In the genomic region with DNA sequence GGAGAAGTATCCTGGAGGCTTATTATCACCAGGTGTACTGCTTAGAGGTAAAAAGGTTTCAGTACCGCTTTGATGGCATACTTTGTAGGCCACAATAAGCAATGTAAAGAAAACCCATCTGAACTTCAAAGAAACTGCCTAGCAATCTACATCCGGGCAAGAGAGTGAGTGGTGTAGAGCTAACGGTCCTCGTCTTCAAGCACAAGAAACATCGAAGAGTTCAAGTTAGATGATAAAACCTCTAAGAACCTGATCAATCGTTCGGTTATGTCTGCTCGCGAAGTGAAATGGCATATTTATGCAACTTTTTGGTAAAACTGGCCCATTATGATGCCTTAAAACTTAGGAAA, we compare ENCODE assay signal across 8 mouse cellular contexts. TPM values are rescaled to one million over a fixed set of nuclear protein-coding genes. Genes with fewer than 3 reads are reported as not detected.
DNase-seq lines count a peak whose midpoint lies in the region; ATAC-seq and TF ChIP-seq lines count a peak whose summit lies in the region.

No protein-coding gene starts in this region.

- no peak for TF ChIP-seq EP300 in liver, postnatal 0 days (IDR thresholded peaks at IDR 0.05; ENCODE audit: low read depth)

- WGBS in kidney, embryonic 14.5 days = 6% methylated on average over 9 of the region's 9 CpGs
- 6% methylated on average over 9 of the region's 9 CpGs for WGBS in forebrain, embryonic 14.5 days
- 2% methylated on average over 9 of the region's 9 CpGs for WGBS in liver, postnatal 0 days (ENCODE audit: insufficient replicate concordance)

- H3K4me1 ChIP-seq in kidney, embryonic 14.5 days (ENCODE audit: control insufficient read depth, insufficient read depth, low read length) = peaks cover 8% of the 10 kb centered on the region
- H3K4me1 ChIP-seq in forebrain, embryonic 14.5 days (ENCODE audit: control insufficient read depth, insufficient read depth, low read length) = peaks cover 6% of the 10 kb centered on the region
- peaks cover 8% of the 10 kb centered on the region for H3K4me1 ChIP-seq in liver, postnatal 0 days (ENCODE audit: insufficient read depth)

- H3K9ac ChIP-seq in kidney, embryonic 14.5 days (ENCODE audit: low read depth, low read length) = peak overlapping the region; percentile 68
- H3K9ac ChIP-seq in forebrain, embryonic 14.5 days (ENCODE audit: low read length) = peak overlapping the region; percentile 88
- H3K9ac ChIP-seq in liver, postnatal 0 days (replicated peaks) = peak overlapping the region; percentile 85

- no peaks in the 10 kb centered on the region for H3K36me3 ChIP-seq in kidney, embryonic 14.5 days (ENCODE audit: control insufficient read depth, insufficient read depth, low read length)
- H3K36me3 ChIP-seq in forebrain, embryonic 14.5 days (ENCODE audit: control insufficient read depth, insufficient read depth, low read length) = no peaks in the 10 kb centered on the region
- peaks cover 8% of the 10 kb centered on the region for H3K36me3 ChIP-seq in liver, postnatal 0 days (replicated peaks; ENCODE audit: insufficient read depth, low read length)

- H3K4me3 ChIP-seq in kidney, embryonic 14.5 days (ENCODE audit: low read length) = peak overlapping the region; percentile 81
- peak overlapping the region; percentile 83 for H3K4me3 ChIP-seq in forebrain, embryonic 14.5 days (ENCODE audit: low read depth, low read length)
- peak overlapping the region; percentile 96 for H3K4me3 ChIP-seq in liver, postnatal 0 days (ENCODE audit: low read depth, low read length)

- no peak for ATAC-seq in kidney, embryonic 14.5 days (ENCODE audit: low FRiP score, low TSS enrichment)
- no peak for ATAC-seq in forebrain, embryonic 14.5 days
- ATAC-seq in liver, postnatal 0 days = no peak

- no peaks in the 10 kb centered on the region for H3K27me3 ChIP-seq in kidney, embryonic 14.5 days (ENCODE audit: control insufficient read depth, insufficient read depth, low read length)
- no peaks in the 10 kb centered on the region for H3K27me3 ChIP-seq in forebrain, embryonic 14.5 days (replicated peaks; ENCODE audit: control insufficient read depth, insufficient read depth, low read length)
- no peaks in the 10 kb centered on the region for H3K27me3 ChIP-seq in liver, postnatal 0 days (ENCODE audit: insufficient read depth, low read length)

- H3K27ac ChIP-seq in kidney, embryonic 14.5 days (ENCODE audit: low read depth, low read length) = peak overlapping the region; percentile 98; the same call in 1 of the 2 replicates
- no peak overlapping the region; the same call in 1 of the 2 replicates for H3K27ac ChIP-seq in forebrain, embryonic 14.5 days (ENCODE audit: low read depth, low read length)
- H3K27ac ChIP-seq in liver, postnatal 0 days (ENCODE audit: low read depth) = peak overlapping the region; percentile 97

- H3K4me2 ChIP-seq in kidney, embryonic 14.5 days (replicated peaks; ENCODE audit: low read depth, low read length) = peak overlapping the region; percentile 70
- peak overlapping the region; percentile 92 for H3K4me2 ChIP-seq in forebrain, embryonic 14.5 days (ENCODE audit: low read length)
- H3K4me2 ChIP-seq in liver, postnatal 0 days (ENCODE audit: low read depth, low read length) = peak overlapping the region; percentile 85

- intact Hi-C loops in gastrocnemius, postnatal 14 days (cut with DNase I; ENCODE audit: low total_unique reads) = no loop called here

- DNase-seq in kidney, adult 9 months = no peak
- DNase-seq in ES-CJ7 (ENCODE audit: low read depth, low spot score) = peak; percentile 37
- DNase-seq in forebrain, embryonic 14.5 days (ENCODE audit: low spot score) = peak; percentile 35
- no peak for DNase-seq in liver, postnatal 0 days
- no peak for DNase-seq in cerebellum, adult 11-12 months
- DNase-seq in gastrocnemius, postnatal 14 days = no peak
- no peak for DNase-seq in left cerebral cortex, adult 11 months (ENCODE audit: low spot score)

- H3K9me3 ChIP-seq in kidney, embryonic 14.5 days (ENCODE audit: control insufficient read depth, low read length) = no peaks in the 10 kb centered on the region
- no peaks in the 10 kb centered on the region for H3K9me3 ChIP-seq in forebrain, embryonic 14.5 days (replicated peaks; ENCODE audit: control insufficient read depth, low read length)
- no peaks in the 10 kb centered on the region for H3K9me3 ChIP-seq in liver, postnatal 0 days (ENCODE audit: low read length)

- TF ChIP-seq CTCF in liver, postnatal 0 days (IDR thresholded peaks at IDR 0.05; ENCODE audit: low read depth) = no peak

RNA-seq across cellular contexts. Expression of a gene that starts 1.6 kb away (rescaled TPM):
- 13.3 and 24.4 TPM in 2 replicates for polyA plus RNA-seq in kidney, embryonic 14.5 days (2014; fragmentation: Nextera tagmentation; extraction: Ambion mirVana)
- 49.3 and 52.2 TPM in 2 replicates for polyA plus RNA-seq in forebrain, embryonic 14.5 days (2014; fragmentation: Nextera tagmentation; extraction: Ambion mirVana)
- 5.2 and 5.8 TPM in 2 replicates for polyA plus RNA-seq in liver, postnatal 0 days (2015; fragmentation: Nextera tagmentation; extraction: Ambion mirVana)
- total RNA-seq in gastrocnemius, postnatal 14 days (2021) = 10 to 100 TPM; 25.6 to 34.8 TPM

RNA-seq across cellular contexts. Expression of a gene that starts 15.2 kb away (rescaled TPM):
- polyA plus RNA-seq in kidney, embryonic 14.5 days (2014; fragmentation: Nextera tagmentation; extraction: Ambion mirVana) = 63.1 and 77.4 TPM in 2 replicates
- 85.6 and 85.9 TPM in 2 replicates for polyA plus RNA-seq in forebrain, embryonic 14.5 days (2014; fragmentation: Nextera tagmentation; extraction: Ambion mirVana)
- polyA plus RNA-seq in liver, postnatal 0 days (2015; fragmentation: Nextera tagmentation; extraction: Ambion mirVana) = 31.2 and 35.0 TPM in 2 replicates
- total RNA-seq in gastrocnemius, postnatal 14 days (2021) = 1 to 10 TPM; 4.7 to 9.1 TPM

Comparison
In these comparisons a context has a peak if more than half of its experiments do, and no peak if none do; other contexts are left out.
1. DNase-seq: peak in ES-CJ7 (single experiment) and forebrain, embryonic 14.5 days (single experiment); none in kidney, adult 9 months (single experiment), liver, postnatal 0 days (single experiment), cerebellum, adult 11-12 months (single experiment), gastrocnemius, postnatal 14 days (single experiment) and left cerebral cortex, adult 11 months (single experiment).
2. Peak in every context shown above with its lines, with median percentiles within 50 percentile points of each other: H3K4me2 ChIP-seq, H3K4me3 ChIP-seq and H3K9ac ChIP-seq.